23 mouse cellular contexts compared by ENCODE assay signal in the genomic region with DNA sequence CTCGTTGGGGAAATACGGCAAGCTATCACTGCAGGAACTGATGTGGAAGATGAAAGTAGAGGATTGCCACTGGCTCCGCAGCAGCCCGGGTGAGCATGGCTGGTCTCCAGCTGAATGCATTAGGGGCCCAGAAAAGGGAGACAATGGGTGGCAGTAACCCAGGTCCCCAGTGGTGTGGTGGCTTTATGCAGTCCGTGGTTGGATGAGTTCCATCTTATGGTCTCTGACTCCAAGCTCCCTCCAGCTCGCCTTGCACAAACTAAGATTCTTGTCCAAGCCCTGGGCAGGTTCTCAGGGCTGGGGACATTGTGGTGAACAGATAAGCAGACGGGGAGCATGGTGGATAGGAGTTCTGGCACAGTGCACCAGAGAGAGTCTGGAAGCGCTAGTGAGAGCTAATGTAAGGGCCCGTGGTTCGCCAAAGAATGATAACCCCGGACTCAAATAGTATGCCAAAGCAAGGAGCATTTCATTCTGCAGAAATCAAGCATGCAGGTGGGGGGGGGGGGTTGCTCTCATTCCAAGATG. TPM values are rescaled to one million over a fixed set of nuclear protein-coding genes. Genes with fewer than 3 reads are reported as not detected.
DNase-seq lines count a peak whose midpoint lies in the region; ATAC-seq and TF ChIP-seq lines count a peak whose summit lies in the region.
"Had no signal": no experiment of that assay in that cellular context is flagged by ENCODE, and none has a peak within 500 bp of the region (broad histone marks: within the 10 kb centered on the region; RNA-seq: fewer than 3 reads in every experiment).

No protein-coding gene starts in this region.

- DNase-seq in forebrain, postnatal 0 days = peak; percentile 13
- DNase-seq in forebrain, embryonic 10.5 days (ENCODE audit: extremely low spot score, low spot score) = no peak
- no peak for DNase-seq in liver, embryonic 13.5 days
- peak; percentile 27 for DNase-seq in brain, adult 2 months (ENCODE audit: low read depth, low spot score)
- no peak for DNase-seq in adrenal gland, postnatal 14 days
- DNase-seq: adrenal gland, postnatal 25 days; gastrocnemius, postnatal 10 days; heart, postnatal 14 days; kidney, adult 11 months; kidney, postnatal 25 days; layer of hippocampus, adult 9-11 months; thymus, adult 2 months had no signal

- H3K9me3 ChIP-seq in forebrain, postnatal 0 days (ENCODE audit: low read length) = no peaks in the 10 kb centered on the region
- no peaks in the 10 kb centered on the region for H3K9me3 ChIP-seq in forebrain, embryonic 10.5 days
- no peaks in the 10 kb centered on the region for H3K9me3 ChIP-seq in liver, embryonic 13.5 days (replicated peaks)
- no peaks in the 10 kb centered on the region for H3K9me3 ChIP-seq in liver, embryonic 12.5 days (replicated peaks)
- H3K9me3 ChIP-seq: G1E; neural tube, embryonic 12.5 days had no signal

- no peak overlapping the region for H3K9ac ChIP-seq in forebrain, postnatal 0 days
- no peak overlapping the region for H3K9ac ChIP-seq in liver, embryonic 13.5 days
- no peak overlapping the region for H3K9ac ChIP-seq in liver, embryonic 12.5 days
- H3K9ac ChIP-seq: liver, embryonic 14.5 days; neural tube, embryonic 12.5 days had no signal

- peaks cover 21% of the 10 kb centered on the region for H3K4me1 ChIP-seq in forebrain, postnatal 0 days (ENCODE audit: insufficient read depth)
- peaks cover 26% of the 10 kb centered on the region for H3K4me1 ChIP-seq in forebrain, embryonic 10.5 days
- peaks cover 29% of the 10 kb centered on the region for H3K4me1 ChIP-seq in liver, embryonic 13.5 days (replicated peaks)
- H3K4me1 ChIP-seq in liver, embryonic 12.5 days = peaks cover 28% of the 10 kb centered on the region

- H3K36me3 ChIP-seq in forebrain, postnatal 0 days (ENCODE audit: insufficient read depth) = 0 out of 2 replicates have a peak, but pooled peaks cover 2% of the 10 kb centered on the region
- H3K36me3 ChIP-seq in forebrain, embryonic 10.5 days (replicated peaks) = peaks cover 32% of the 10 kb centered on the region
- no peaks in the 10 kb centered on the region for H3K36me3 ChIP-seq in liver, embryonic 13.5 days
- H3K36me3 ChIP-seq in liver, embryonic 12.5 days = no peaks in the 10 kb centered on the region
- H3K36me3 ChIP-seq: G1E had no signal

- 56% methylated on average over 11 of the region's 11 CpGs for WGBS in forebrain, postnatal 0 days
- 91% methylated on average over 11 of the region's 11 CpGs for WGBS in forebrain, embryonic 10.5 days
- WGBS in liver, embryonic 13.5 days (ENCODE audit: insufficient replicate concordance) = 51% methylated on average over 11 of the region's 11 CpGs
- WGBS in liver, embryonic 12.5 days (ENCODE audit: insufficient replicate concordance) = 51% methylated on average over 11 of the region's 11 CpGs

- ATAC-seq in forebrain, postnatal 0 days = no peak
- ATAC-seq in liver, embryonic 13.5 days (ENCODE audit: low read depth) = 0 out of 2 replicates have a peak, but pooled peaks have one; percentile 30
- ATAC-seq in liver, embryonic 12.5 days = no peak
- peak; percentile 69 for ATAC-seq in megakaryocyte progenitor cell, adult 5-6 weeks (replicated peaks; ENCODE audit: poor library complexity)
- ATAC-seq: lung, postnatal 0 days had no signal

- no peak for TF ChIP-seq CTCF in forebrain, postnatal 0 days (IDR thresholded peaks at IDR 0.05; ENCODE audit: low read depth)

- no peak overlapping the region for H3K4me2 ChIP-seq in forebrain, postnatal 0 days (ENCODE audit: low read depth)
- H3K4me2 ChIP-seq in liver, embryonic 13.5 days = no peak overlapping the region
- no peak overlapping the region for H3K4me2 ChIP-seq in liver, embryonic 12.5 days
- H3K4me2 ChIP-seq: neural tube, embryonic 12.5 days had no signal

- H3K27me3 ChIP-seq in forebrain, postnatal 0 days (ENCODE audit: insufficient read depth, low read length) = no peaks in the 10 kb centered on the region
- peaks cover 10% of the 10 kb centered on the region for H3K27me3 ChIP-seq in forebrain, embryonic 10.5 days (ENCODE audit: poor library complexity, severe bottlenecking)
- no peaks in the 10 kb centered on the region for H3K27me3 ChIP-seq in liver, embryonic 13.5 days
- H3K27me3 ChIP-seq in liver, embryonic 12.5 days (replicated peaks) = peaks cover 15% of the 10 kb centered on the region
- H3K27me3 ChIP-seq: neural tube, embryonic 12.5 days had no signal

- H3K27ac ChIP-seq in forebrain, postnatal 0 days (ENCODE audit: low read depth, low read length) = no peak overlapping the region
- H3K27ac ChIP-seq in forebrain, embryonic 10.5 days = no peak overlapping the region
- no peak overlapping the region for H3K27ac ChIP-seq in liver, embryonic 13.5 days
- no peak overlapping the region for H3K27ac ChIP-seq in liver, embryonic 12.5 days
- H3K27ac ChIP-seq: liver, embryonic 14.5 days; neural tube, embryonic 12.5 days had no signal

- no peak overlapping the region for H3K4me3 ChIP-seq in forebrain, postnatal 0 days (ENCODE audit: low read depth, low read length)
- no peak overlapping the region for H3K4me3 ChIP-seq in forebrain, embryonic 10.5 days
- no peak overlapping the region for H3K4me3 ChIP-seq in liver, embryonic 13.5 days (replicated peaks)
- H3K4me3 ChIP-seq in liver, embryonic 12.5 days = no peak overlapping the region
- H3K4me3 ChIP-seq: neural tube, embryonic 12.5 days had no signal

RNA-seq across cellular contexts. Expression of a gene that starts 1.9 kb away (rescaled TPM):
- 6.5 and 8.9 TPM in 2 replicates for total RNA-seq in forebrain, postnatal 0 days (2014; rRNA removed)
- 0.86 and 2.4 TPM in 2 replicates for polyA plus RNA-seq in forebrain, postnatal 0 days (2015; fragmentation: Nextera tagmentation; extraction: Ambion mirVana)
- polyA plus RNA-seq in forebrain, embryonic 10.5 days (2016; fragmentation: Nextera tagmentation; extraction: Ambion mirVana) = 7.5 and 7.6 TPM in 2 replicates
- 0.96 and 1.1 TPM in 2 replicates for polyA plus RNA-seq in liver, embryonic 13.5 days (2015; fragmentation: Nextera tagmentation; extraction: Ambion mirVana)
- 1.3 and 1.4 TPM in 2 replicates for polyA plus RNA-seq in liver, embryonic 12.5 days (2016; fragmentation: Nextera tagmentation; extraction: Ambion mirVana)
- total RNA-seq in megakaryocyte progenitor cell, adult 5-6 weeks (2015) = 0.10 and 1.6 TPM in 2 replicates
- 0.21 and 0.41 TPM in 2 replicates for total RNA-seq in megakaryocyte progenitor cell, adult 5-6 weeks (2017)
- total RNA-seq in adrenal gland, postnatal 14 days (2021) = 5.7 and 6.5 TPM in 2 replicates
- polyA plus RNA-seq: G1E had no signal

RNA-seq across cellular contexts. Expression of a gene that starts 24.8 kb away (rescaled TPM):
- 127 and 132 TPM in 2 replicates for total RNA-seq in forebrain, postnatal 0 days (2014; rRNA removed)
- 107 and 131 TPM in 2 replicates for polyA plus RNA-seq in forebrain, postnatal 0 days (2015; fragmentation: Nextera tagmentation; extraction: Ambion mirVana)
- 103 and 104 TPM in 2 replicates for polyA plus RNA-seq in forebrain, embryonic 10.5 days (2016; fragmentation: Nextera tagmentation; extraction: Ambion mirVana)
- 90.3 and 90.6 TPM in 2 replicates for polyA plus RNA-seq in liver, embryonic 13.5 days (2015; fragmentation: Nextera tagmentation; extraction: Ambion mirVana)
- 116 and 124 TPM in 2 replicates for polyA plus RNA-seq in liver, embryonic 12.5 days (2016; fragmentation: Nextera tagmentation; extraction: Ambion mirVana)
- 222 and 226 TPM in 2 replicates for total RNA-seq in megakaryocyte progenitor cell, adult 5-6 weeks (2015)
- 86.1 and 92.0 TPM in 2 replicates for total RNA-seq in megakaryocyte progenitor cell, adult 5-6 weeks (2017)
- total RNA-seq in adrenal gland, postnatal 14 days (2021) = 106 and 122 TPM in 2 replicates

RNA-seq across cellular contexts. Expression of a gene that starts 49.2 kb away (rescaled TPM):
- not detected in 2 replicates for total RNA-seq in forebrain, postnatal 0 days (2014; rRNA removed)
- not detected in 2 replicates for polyA plus RNA-seq in forebrain, postnatal 0 days (2015; fragmentation: Nextera tagmentation; extraction: Ambion mirVana)
- not detected in 2 replicates for polyA plus RNA-seq in forebrain, embryonic 10.5 days (2016; fragmentation: Nextera tagmentation; extraction: Ambion mirVana)
- polyA plus RNA-seq in liver, embryonic 13.5 days (2015; fragmentation: Nextera tagmentation; extraction: Ambion mirVana) = not detected in 2 replicates
- not detected in 2 replicates for polyA plus RNA-seq in liver, embryonic 12.5 days (2016; fragmentation: Nextera tagmentation; extraction: Ambion mirVana)
- total RNA-seq in megakaryocyte progenitor cell, adult 5-6 weeks (2015) = not detected in 2 replicates
- not detected in 2 replicates for total RNA-seq in megakaryocyte progenitor cell, adult 5-6 weeks (2017)
- not detected in 2 replicates for total RNA-seq in adrenal gland, postnatal 14 days (2021)
- total RNA-seq: adrenal gland, postnatal 25 days; heart, adult 8-10 months; heart, postnatal 14 days; left cerebral cortex, postnatal 10 days had no signal
- polyA plus RNA-seq: C2C12; embryonic facial prominence, embryonic 11.5 days; G1E; liver, embryonic 14.5 days; lung, postnatal 0 days; neural tube, embryonic 12.5 days; stomach, embryonic 14.5 days had no signal

Comparison
In these comparisons a context has a peak if more than half of its experiments do, and no peak if none do; other contexts are left out.
1. ATAC-seq: peak in liver, embryonic 13.5 days (single experiment) and megakaryocyte progenitor cell, adult 5-6 weeks (single experiment); none in forebrain, postnatal 0 days (single experiment) and liver, embryonic 12.5 days (single experiment).
2. DNase-seq: peak in forebrain, postnatal 0 days (single experiment) and brain, adult 2 months (single experiment); none in forebrain, embryonic 10.5 days (single experiment), liver, embryonic 13.5 days (single experiment) and adrenal gland, postnatal 14 days (single experiment).